Mouse (Mus musculus): ENCODE measurements around the gene Tmem126b. TPM values are rescaled to one million over a fixed set of nuclear protein-coding genes. Genes with fewer than 3 reads are reported as not detected.
A peak's percentile ranks its signal among the peaks of the same experiment; 100 is the strongest.

Tmem126b gene
- total RNA-seq (2021): 10 to 100 TPM; 19.3 to 25.7 TPM
- polyA plus RNA-seq (2012; rRNA removed): 3.2 and 3.5 TPM in 2 replicates
- long read RNA-seq, transcript Tmem126b-201 (5 exons, 2,259 nt): major isoform, 33 of 38 reads
- long read RNA-seq, partial matches to known transcripts: 0 of 38 reads
- long read RNA-seq, other reads (novel, unspliced or antisense): 5 of 38 reads

DNA sequence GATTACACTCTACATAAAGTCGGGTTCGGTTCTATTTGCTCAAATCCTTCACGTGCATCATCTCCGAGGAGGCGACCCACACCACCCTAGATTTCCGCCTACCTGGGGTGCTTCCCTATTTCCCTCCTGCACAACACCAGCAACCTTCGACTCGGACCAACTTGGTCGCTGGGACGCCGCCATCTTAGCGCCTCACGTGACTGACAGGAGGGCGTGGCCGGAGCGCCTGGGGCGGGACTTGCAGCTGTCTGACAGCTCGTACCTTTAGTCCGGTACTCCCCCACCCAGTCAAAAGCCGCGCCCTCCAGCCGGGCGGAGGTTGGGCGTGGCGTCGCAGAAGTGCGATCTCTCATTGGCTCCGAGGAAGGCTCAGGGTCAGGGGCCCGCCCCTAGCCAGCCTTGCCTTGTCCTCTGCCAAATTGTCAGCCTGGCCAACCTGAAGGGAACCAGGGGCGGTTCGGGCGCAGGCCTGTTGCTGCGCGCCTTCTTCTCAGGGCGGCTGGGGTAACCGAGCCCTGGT, at the start of gene Tmem126b:
Tmem126b (minus strand) TSS at position 209 of the 520 bp plus-strand sequence.
- peak; percentile 100 for DNase-seq

DNA sequence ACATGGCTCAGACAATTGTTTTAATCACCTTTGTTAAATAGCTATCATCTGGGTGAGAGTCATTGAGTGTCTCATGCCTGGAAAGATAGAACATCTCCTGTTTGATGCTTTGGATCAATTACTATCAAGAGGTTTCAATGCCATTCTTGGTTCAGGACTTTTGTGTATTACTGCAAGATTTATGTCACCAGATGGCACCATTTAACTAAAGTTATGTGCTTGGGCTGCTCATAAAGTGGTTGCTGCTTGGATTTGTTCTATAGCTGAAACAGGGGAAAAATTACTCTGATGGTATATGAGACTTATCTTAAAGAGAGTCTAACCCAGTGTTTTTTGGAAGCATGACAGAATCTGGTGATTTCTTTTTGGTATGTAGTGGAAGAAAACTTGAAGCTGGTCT, 36.5 kb upstream of the Tmem126b start:
- no peak for DNase-seq

DNA sequence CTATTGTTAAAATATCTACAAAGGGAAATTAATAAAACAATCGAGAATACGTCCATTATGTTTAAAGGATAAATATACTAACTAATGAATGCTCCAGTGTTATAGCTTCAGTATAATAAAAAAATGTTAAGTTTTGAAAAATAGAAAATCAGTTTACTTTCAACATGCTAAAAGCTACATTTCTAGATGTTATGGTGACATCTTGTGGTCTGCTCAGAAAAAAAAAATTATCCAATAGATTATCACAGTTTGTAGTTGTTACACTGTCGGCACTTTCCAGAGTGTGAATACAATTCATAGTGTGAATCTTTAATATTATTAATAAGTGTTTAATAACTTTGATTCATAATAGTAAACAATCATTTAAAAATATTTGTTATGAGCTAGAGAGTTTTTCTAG, 32.3 kb upstream of the Tmem126b start:
- DNase-seq: no peak

DNA sequence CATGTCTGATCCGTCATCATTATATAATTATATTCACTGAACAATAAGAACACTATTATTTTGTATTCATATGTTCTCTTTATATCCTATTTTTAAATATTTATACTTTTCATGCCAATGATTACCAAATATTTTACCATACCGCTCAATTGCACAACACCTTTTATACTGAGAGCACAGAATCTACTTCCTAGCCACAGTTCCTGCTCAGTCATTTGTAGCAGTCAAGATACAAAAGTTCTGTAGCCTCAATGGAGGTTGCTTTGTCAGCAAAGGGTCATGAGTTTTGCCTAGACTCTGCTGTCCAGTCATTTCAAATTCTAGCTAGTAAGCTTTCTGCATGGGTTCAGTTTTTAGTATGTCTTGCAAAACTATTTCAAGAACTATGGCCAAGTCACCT, 6.8 kb upstream of the Tmem126b start:
- DNase-seq: no peak

DNA sequence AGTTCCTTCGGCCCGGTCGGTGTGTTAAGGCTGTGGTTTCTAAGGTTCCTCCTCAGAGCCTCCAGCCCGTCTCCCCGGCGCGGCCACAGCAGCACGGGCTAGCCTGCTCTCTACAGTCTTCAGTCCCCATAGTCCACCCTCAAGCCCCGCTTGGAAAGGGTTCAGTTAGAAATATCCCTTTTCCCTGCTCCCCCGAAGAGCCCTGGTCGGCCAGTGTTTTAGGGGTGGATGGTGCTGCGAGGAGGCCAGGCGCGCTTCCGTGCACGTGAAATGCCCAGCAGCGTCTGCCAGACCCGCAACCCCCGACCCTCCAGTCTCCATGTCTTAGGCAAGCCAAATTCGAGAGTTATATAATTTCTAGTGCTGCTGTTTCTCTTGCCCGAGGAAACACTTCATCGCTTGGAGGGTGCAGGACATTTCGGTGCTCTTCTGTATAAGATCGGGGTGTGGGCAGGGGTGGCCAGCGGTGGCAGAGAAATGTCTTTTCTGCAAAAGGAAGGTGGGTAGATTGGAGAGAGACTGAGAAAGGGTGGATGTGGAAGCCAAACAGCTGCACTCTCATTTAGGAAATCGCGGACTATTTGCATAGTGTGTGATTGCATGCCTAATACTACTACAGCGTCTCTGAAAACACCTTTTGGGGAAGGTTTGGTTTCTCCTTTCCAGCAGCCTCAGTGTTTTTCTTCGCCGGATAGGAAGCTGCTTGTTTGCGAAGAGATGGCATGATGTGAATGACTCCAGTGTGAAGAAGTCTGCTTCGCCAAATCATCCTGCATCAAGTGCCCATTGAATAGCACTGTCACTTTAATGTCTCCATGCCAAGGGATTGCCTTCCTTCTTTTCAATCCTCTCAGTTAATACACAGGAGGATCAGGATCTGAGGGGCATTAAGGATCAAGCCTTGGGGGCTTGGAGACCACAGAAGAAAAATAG, 778 bp upstream of the Tmem126b start, which contains the start of gene Dlg2:
Dlg2 (plus strand) TSS at position 360 of the 933 bp plus-strand sequence.
- DNase-seq: no peak

DNA sequence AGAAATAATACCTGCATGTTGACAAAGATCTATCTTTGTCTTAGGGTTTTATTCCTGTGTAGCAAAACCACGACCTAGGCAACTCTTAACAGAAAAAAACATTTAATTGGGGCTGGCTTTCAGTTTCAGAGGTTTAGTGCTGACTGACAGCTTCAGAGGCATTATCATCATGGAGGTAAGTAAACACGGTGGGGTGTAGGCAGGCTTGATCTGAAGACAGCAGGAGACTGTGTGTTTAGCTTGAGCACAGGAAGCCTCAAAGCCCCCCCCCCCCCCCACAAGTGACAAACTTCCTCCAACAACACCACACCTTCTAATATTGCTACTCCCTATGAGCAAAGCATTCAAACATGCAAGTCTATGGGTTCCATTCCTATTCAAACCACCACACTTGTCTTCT, 2.3 kb downstream of the Tmem126b start:
- DNase-seq: no peak

DNA sequence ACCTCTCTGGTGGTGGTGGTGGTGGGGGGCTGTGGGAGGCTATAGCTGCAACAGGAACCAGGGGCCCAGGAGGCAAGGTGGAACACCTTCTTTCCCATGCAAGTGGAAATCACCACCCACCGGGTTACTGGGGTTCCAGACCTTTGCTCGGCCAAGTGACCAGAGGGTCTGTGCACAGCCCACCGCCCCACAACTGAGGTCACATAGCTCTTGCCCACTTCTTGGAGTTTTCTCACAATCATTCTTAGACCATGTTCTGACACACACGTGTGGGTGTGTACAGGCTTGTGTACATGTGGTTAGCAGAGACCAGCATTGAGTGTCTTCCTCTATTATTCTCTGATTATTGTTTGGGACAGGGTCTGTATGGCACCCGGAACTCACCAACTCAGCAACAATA, 14.4 kb downstream of the Tmem126b start:
- no peak for DNase-seq

DNA sequence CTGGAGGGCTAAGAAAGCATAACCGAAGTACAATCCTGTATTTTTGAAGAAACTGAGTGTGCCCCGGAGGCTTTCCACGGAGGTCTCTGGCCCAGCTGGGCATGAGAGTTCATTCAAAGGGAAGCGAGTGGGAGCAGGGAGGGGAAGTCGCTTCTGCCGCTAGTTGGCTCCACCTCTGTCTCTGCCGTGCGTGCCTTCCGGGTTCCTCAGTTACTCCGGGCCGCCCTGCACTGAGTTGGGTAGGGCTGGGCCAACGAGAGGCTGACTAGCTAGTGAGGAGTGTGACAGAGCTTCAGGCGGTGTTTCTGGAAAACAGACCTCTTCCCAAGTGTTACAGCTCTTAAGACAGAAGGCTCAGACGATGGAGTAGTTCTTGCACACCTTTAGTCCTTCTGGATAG, 14.9 kb downstream of the Tmem126b start:
- DNase-seq: peak; percentile 44

DNA sequence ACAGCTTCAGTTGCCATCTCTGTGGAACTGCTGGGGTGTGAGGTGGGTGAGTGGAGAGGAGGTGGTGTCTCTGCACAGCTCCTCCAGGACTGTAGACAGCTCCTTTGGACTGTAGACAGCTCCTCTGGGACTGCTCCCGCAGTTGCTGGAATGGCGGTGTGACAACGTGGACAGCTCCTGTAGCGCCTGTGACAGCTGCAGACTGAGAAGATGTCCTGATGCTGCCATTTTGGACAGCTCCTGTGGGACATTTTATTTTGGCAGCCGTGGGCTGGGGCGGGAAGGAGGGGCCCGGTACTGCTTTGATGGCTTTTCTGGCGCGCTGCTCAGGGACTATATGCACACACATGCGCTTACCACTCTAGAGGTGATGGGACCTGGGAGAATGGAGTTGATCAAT, 15.5 kb downstream of the Tmem126b start:
- DNase-seq: no peak

DNA sequence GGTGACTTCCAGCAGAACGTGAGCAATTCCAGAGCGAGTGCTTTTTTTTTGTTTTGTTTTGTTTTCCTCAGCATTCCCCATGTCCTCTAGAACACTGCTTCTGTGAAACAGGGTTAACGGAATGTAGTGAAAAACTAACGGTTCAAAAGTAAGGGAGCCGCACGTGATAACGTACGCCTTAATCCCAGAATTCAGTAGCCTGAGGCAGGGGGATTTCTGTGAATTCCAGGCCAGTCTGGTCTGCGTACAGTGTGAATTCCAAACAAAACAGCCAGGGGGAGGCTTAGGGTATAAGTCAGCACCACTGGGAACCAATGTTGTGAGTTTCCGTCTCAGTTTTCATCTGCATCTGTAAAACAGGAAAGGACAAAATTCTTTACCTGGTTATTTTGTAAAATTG, 18.3 kb downstream of the Tmem126b start:
- no peak for DNase-seq

DNA sequence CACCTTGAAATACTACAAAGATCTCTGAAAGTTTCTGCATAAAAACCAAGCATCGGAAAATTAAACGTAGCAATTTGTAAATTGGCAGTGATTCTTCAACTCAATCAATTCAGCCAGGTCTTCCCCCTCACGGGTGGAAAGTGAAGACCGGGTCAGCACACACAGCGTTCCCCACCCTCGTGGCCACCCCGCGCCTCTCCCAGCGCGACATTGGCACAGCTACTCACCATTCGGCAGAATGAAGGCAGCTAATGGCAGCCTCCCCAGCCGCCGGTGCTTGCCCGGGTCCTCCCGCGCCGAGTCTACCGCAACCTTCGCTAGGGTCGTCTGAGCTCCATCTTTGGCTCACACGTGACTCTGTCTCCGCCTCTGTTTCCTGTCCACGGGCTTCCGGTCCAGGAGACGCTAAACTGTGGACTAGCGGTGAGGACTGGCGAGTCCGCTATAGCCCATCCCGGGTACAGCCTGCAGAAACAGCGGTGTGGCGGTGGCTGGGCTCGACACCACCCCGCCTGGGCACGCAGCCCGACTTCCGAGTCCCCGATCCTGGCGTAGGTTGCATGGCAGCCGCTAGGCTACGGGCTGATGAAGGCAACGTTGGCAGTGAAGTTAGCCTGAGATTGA, 18.8 kb downstream of the Tmem126b start, which contains the start of gene Tmem126a:
Tmem126a (minus strand) TSS at position 385 of the 624 bp plus-strand sequence.
- DNase-seq: peak; percentile 93

DNA sequence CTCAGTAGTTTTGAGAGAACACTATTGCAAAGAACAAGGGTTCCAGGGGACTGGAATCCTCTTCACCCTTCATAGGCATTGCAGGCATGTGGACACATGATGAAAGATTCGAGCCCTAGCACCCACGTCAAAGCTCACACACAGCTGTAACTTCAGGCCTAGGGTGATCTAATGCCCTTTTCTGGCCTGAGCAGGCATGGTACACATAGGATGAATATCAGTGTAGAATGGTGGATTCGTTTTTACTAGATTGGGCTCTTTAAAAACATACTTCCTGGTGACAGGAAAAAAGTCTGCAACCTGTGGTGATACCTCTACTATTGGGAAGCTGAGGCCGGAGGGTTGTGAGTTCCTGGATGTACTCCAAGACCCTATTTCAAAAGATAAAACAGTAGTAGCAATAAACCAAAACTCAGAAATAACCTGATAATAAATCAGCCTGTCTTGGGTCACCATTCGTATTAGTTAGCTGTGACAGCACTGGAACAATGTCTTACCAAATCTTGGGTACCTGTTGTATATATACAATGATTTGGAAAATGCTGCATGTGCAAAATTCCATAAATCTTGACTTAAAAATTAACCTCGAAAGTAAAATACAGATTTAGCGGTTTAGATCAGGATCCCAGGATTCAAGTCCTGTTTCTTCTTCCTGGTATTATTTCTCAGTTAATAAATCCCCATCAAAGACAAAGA, 19.5 kb downstream of the Tmem126b start:
- DNase-seq: no peak

DNA sequence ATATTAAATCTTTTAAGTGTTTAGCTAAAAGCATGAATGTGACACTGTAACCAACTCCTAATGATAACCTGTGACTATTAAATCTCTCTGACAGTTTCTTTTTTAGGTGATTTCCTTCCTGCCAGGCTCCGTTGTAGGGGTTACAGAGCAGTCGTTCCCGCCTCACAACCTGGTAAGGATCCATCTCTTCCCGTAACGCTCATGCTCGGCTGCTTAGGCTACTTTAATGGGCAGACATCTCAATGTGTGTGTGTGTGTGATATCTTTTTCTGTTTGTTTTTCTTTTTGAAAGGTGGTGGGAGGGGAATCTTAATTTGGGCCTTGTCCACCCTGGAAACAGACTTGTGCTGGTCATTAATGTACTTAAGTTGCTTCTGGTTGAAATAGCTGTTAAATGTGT, 31.6 kb downstream of the Tmem126b start:
- peak; percentile 33 for DNase-seq

DNA sequence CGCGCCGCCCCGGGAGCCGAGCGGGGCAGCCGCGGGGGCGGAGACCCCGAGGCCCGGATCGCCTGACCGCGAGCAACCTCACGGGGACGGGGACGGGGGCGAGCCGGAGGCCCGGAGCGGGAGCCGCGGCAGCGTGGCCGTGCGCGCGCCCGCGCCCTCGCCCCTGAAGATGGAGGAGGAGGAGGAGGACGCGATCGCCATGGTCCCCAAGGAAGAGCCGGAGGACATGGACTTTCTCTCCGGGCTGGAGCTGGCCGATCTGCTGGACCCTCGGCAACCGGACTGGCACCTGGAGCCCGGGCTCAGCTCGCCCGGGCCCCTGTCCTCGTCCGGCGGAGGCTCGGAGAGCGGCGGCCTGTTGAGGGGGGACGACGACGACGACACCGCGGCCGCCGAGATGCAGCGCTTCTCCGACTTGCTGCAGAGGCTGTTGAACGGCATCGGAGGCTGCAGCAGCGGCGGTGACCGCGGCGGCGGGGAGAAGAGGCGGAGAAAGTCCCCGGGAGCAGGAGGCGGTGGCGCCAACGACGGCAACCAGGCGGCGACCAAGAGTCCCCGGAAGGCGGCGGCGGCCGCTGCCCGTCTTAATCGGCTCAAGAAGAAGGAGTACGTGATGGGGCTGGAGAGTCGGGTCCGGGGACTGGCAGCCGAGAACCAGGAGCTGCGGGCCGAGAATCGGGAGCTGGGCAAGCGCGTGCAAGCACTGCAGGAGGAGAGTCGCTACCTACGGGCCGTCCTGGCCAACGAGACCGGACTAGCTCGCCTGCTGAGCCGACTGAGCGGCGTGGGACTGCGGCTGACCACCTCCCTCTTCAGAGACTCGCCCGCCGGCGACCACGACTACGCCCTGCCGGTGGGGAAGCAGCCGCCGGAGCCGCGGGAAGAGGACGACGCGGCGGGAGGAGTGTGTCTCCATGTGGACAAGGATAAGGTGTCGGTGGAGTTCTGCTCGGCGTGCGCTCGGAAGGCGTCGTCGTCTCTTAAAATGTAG, 32.4 kb downstream of the Tmem126b start:
- peak; percentile 85 for DNase-seq

DNA sequence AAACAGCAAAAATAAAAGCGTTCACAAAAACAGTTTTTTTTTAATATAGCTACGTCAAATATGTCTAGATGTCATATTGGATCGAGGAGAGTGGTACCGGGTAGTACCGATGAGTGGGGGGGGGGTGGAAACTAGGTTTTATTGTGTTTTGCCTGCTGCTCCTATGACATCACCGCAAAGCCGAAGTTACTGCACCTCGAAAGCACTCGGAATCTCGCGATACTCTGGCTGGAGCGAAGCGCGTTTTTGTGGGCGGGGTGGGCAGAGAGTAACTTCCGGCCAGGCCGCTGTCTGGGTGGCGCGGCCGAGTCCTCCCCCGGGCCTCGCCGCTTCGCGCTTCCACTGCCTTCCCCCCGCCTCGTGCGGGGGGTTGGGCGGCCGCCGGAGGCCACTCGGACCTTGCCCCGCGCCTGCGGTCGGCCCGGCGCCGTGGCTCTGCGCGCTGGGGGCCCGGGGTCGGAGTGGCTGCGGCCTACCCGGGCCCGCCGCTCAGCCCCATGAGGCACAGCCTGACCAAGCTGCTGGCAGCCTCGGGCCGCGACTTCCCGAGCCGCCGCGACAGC, 33.2 kb downstream of the Tmem126b start, which contains the start of gene Crebzf:
Crebzf (plus strand) TSS at position 212 of the 563 bp plus-strand sequence.
- DNase-seq: peak; percentile 97

DNA sequence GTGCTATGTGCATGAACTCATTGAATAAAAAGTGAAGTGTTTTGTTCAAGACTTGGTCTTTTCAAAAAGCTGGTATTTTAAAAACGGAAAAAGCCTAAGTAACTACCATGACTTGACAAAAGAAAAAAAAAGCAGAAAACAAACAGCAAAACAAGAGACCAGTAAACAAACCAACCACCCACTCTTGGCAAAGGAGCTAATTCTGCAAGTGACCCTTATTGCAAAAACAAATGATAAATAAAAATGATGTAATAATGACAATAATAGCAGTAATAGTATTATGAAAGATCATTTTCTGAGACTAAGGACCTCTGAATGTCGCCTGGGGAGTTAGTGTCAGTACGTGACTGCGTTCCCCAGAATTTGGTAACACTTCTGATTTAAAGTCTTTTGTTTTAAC, 33.7 kb downstream of the Tmem126b start:
- no peak for DNase-seq

DNA sequence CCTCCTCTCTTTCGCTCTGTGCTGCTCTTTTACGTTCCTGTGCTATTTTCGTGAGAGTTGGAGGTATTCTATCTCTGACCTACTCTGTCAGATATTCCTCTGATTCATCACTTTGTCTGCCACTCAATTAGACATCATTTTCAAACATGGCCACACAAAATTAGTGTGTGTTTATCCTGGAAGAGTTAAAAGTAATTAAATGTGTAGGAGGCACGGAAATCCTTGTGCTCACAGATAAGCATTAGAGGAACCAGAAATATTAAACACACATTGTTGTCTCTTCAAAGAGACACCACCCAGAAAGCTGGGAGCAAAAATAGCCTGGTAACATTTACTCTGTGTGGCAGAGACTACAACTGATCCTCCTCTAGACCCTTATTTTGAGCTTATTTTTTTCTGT, 35.8 kb downstream of the Tmem126b start:
- no peak for DNase-seq

DNA sequence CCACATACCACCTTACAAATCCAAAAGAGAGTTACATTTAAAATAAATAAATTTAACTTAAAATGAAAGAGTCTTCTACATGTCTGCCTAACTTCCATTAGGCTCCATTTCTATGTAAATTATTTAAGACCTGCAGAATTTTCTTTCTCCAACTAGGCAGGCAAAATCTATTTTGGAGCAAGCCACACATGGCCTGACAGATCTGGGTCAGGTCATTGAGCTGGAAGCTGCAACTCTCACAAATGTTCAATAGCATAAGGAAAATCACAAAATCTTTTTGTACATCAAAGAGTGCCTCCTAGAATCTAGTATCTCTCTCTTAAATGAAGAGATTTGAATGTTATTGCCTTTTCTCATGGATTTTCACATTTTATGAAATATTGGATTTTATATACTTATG, 43.6 kb downstream of the Tmem126b start:
- no peak for DNase-seq

DNA sequence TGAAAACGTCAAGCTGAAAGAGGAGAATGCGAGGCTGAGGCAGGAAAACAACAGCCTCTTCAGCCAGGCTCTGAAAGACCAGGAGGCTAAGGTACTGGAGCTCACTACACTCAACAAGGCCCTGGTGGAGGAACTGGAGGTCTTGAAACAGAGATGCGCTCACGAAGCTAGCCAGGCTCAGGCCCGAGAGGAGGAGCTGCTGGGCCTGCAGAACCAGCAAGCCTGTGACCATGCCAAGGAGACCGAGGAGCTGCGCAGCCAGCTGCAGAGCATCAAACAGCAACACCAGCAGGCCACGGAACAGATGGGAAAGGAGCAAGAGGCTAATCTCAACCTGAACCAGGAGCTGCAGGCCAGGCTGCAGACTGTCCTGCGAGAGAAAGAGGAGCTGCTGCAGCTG, 48.8 kb downstream of the Tmem126b start:
- DNase-seq: no peak
